Mouse (Mus musculus) thymus, adult 2 months (tissue): Measurements from ENCODE around the gene Gpat3. TPM values are rescaled to one million over a fixed set of nuclear protein-coding genes. Genes with fewer than 3 reads are reported as not detected.

Source experiments
- DNase-seq: peaks from one replicate; pipeline ENCODE4 v3.0.0; 2021
- H3K27ac ChIP-seq: fragments of 200-500 bp; 2 replicates; pipeline ENCODE4 v1.5.1; 2012; ENCODE audit warnings: low read length, control low read depth; ENCODE audit not compliant: control insufficient read depth, insufficient read depth
- H3K27me3 ChIP-seq: fragments of 200-500 bp; 2 replicates; pipeline ENCODE4 v1.6.1; 2012; ENCODE audit warnings: mild to moderate bottlenecking, low read length, moderate library complexity, mixed read lengths; ENCODE audit not compliant: control insufficient read depth, insufficient read depth
- H3K36me3 ChIP-seq: fragments of 200-500 bp; 2 replicates; pipeline ENCODE4 v1.6.1; 2012; ENCODE audit warnings: mild to moderate bottlenecking, low read length, moderate library complexity; ENCODE audit not compliant: control insufficient read depth, insufficient read depth
- H3K4me1 ChIP-seq: fragments of 200-500 bp; replicated peaks from 2 replicates; pipeline ENCODE4 v1.6.1; 2012; ENCODE audit warnings: low read length; ENCODE audit not compliant: control insufficient read depth, insufficient read depth
- H3K4me3 ChIP-seq: fragments of 200-500 bp; 2 replicates; pipeline ENCODE4 v1.5.1; 2012; ENCODE audit warnings: mild to moderate bottlenecking, low read length, control low read depth, moderate library complexity; ENCODE audit not compliant: control insufficient read depth, insufficient read depth
- CTCF ChIP-seq: fragments of 200-500 bp; IDR thresholded peaks from 2 replicates; pipeline ENCODE4 v1.5.1; 2012; ENCODE audit warnings: mild to moderate bottlenecking, control low read depth, low read length, moderate library complexity, borderline replicate concordance; ENCODE audit not compliant: control insufficient read depth, poor library complexity, insufficient read depth; ENCODE audit errors: extremely low read depth
- POLR2A ChIP-seq: fragments of 200-500 bp; IDR thresholded peaks from 2 replicates; pipeline ENCODE4 v1.6.1; 2012; ENCODE audit warnings: mild to moderate bottlenecking, low read length, control low read depth, moderate library complexity; ENCODE audit not compliant: control insufficient read depth, poor library complexity, insufficient read depth; ENCODE audit errors: extremely low read depth
- WGBS: fragments of 180-500 bp; shearing (Covaris S2); methylation state at CpG from one replicate; pipeline ENCODE4 v1.1.7; 2018; 5-methylcytosine and 5-hydroxymethylcytosine counted together
- polyA plus RNA-seq: library from polyadenylated mRNA; depleted of rRNA; stranded (reverse); fragments of >200 nt; gene quantifications from 2 replicates; pipeline ENCODE4 v1.2.3, GENCODE M21; 2012

Gpat3 gene
- polyA plus RNA-seq, 1 experiment: 1.6 TPM

DNA sequence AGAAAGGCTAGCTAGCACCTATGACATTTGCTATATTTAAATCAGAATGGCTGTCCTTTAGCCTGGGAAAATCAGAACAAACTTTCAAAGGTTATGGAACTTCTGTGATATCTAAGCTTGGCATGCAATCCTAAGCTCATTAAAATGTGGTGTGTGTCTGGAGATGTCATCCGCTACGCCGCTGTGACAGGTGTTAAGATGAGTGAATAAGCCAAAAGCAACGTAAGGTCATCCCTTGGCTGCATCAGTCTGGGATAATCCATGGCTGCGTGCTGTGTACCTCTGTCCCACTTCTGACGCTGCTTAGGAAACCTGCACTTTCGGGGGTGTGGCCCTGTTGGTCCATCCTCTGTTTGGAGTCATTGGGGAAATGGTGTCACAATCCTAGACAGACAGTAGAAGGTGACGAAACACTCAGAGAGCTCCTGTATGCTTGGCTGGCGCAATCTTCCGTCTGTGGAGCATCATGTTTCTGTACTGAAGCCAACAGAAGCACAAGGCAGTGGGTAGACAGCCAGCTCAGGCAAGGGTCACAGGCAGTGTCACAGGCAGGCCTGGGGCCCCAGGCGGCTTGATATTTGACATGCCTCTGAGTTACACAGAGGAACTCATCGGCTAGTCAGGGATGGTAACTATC, 15.0 kb downstream of the Gpat3 start:
- Histone ChIP-seq H3K4me3 (no peak overlapping the region), H3K36me3 (no peaks in the 10 kb centered on the region), H3K4me1 (peaks cover 5% of the 10 kb centered on the region; the same call in 1 of the 2 replicates), H3K27me3 (no peaks in the 10 kb centered on the region), H3K27ac (no peak overlapping the region)
- no peak for TF ChIP-seq CTCF
- no peak for TF ChIP-seq POLR2A
- DNase-seq: no peak
- 94% methylated on average over 12 of the region's 12 CpGs for WGBS

DNA sequence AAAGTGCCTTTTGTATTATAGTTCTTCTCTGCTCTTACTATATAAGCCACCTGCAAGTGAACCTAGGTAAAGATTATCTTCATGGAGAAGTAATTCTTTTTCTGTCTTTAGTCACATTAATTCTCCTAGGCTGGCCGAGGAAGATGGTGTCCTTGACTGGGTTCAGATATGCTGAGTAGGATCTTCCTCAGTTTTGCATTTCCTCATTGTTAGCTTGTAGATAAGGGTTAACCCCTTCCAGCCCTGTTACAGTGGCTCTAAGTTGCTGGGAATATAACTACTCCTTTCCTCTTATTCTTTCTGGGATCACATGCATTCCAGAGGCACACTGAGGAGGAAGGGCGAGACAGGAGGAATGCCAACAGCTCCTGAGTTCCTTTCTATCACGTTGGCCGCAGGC, 15.6 kb downstream of the Gpat3 start:
- no peak overlapping the region for H3K4me3 ChIP-seq
- 77% methylated on average over 4 of the region's 4 CpGs for WGBS
- H3K4me1 ChIP-seq: peaks cover 5% of the 10 kb centered on the region; the same call in 1 of the 2 replicates
- no peaks in the 10 kb centered on the region for H3K27me3 ChIP-seq
- TF ChIP-seq CTCF (no peak), POLR2A (no peak)
- H3K27ac ChIP-seq: no peak overlapping the region
- DNase-seq: no peak
- H3K36me3 ChIP-seq: no peaks in the 10 kb centered on the region

DNA sequence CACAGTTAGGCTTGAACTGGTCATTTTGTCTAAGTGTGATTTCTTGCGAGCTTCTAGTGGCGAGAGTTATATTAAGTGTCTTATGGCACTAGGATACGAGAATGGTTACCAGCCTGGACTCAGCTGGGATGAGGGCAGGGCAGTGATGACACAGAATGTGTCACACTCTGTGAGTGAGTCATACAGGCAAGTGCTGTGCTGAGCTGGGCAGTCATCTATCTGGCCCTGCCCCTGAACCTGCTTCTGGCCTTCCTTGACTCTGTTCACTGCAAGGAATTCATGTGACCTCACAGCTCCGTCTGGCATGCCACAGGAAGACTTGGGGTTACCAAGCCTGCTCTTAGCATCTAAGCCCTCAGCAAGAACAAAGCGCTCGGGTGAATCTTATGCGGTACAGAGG, 16.3 kb downstream of the Gpat3 start:
- no peak for DNase-seq
- Histone ChIP-seq H3K4me3 (no peak overlapping the region), H3K36me3 (no peaks in the 10 kb centered on the region), H3K4me1 (no peaks in the 10 kb centered on the region), H3K27me3 (no peaks in the 10 kb centered on the region), H3K27ac (no peak overlapping the region)
- WGBS: 74% methylated on average over 7 of the region's 7 CpGs
- TF ChIP-seq CTCF (no peak), POLR2A (no peak)

DNA sequence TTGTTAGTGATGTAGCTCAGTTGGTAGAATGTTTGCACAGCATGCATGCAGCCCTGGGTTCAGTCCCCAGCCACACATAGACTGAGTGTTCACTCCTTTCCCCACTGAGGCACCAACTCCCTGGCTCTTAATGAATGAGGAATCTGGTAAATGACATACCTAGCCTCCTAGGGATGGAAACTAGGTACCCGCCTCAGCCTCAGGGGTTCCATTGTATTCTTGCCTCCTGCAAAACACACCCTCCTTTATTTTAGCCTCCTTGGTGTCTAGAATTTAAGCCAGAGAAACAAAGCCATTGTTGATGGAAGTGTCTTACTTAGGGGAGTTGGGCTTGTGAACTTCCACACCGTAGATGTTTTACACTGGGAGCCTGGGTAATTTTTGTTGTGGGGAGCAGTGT, 17.6 kb downstream of the Gpat3 start:
- Histone ChIP-seq H3K4me3 (no peak overlapping the region), H3K27ac (no peak overlapping the region), H3K27me3 (no peaks in the 10 kb centered on the region), H3K36me3 (no peaks in the 10 kb centered on the region), H3K4me1 (no peaks in the 10 kb centered on the region)
- no peak for TF ChIP-seq POLR2A
- no peak for DNase-seq
- 96% methylated on average over 2 of the region's 2 CpGs for WGBS

DNA sequence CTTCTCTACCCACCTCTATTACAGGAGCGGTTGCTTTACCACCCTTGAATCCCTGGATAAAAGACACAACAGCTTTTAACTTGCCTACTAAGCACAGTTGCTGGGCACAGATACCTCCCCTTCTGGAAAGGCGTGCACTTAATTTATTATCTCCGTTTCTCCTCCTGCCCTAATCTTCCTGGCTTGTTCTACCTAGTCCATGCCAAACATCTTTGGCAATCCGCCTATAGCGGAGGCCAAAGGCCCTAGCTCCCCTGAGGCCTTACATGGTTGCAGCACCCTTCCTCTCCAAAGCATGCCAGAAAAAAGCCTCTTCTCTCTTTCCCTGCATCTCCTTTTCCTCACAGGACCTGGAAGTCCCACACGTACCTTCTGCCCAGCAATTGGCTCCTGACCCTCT, 18.9 kb downstream of the Gpat3 start:
- no peak for TF ChIP-seq POLR2A
- no peak for TF ChIP-seq CTCF
- H3K27ac ChIP-seq: no peak overlapping the region
- H3K27me3 ChIP-seq: no peaks in the 10 kb centered on the region
- H3K4me1 ChIP-seq: no peaks in the 10 kb centered on the region
- 96% methylated on average over 6 of the region's 6 CpGs for WGBS
- H3K36me3 ChIP-seq: no peaks in the 10 kb centered on the region
- H3K4me3 ChIP-seq: no peak overlapping the region
- DNase-seq: no peak

DNA sequence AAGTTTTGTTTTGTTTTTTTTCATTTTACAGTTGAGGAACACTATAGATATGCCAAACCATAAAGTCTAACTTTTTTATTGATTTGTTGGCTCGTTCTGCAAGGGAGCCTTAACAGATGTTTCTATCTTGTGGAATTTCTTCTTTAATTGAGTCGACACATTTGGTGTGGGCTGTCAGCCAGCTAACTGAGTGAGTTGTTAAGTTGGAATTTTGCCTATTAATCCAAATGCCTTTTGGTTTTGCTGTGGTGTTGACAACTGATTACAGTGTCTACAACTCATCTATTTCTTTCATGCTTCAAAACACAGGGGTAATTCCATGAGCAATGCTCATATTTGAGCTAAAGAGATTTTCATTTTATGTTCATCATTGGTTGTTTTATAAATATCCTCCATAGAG, 20.7 kb downstream of the Gpat3 start:
- TF ChIP-seq CTCF (no peak), POLR2A (no peak)
- Histone ChIP-seq H3K27me3 (no peaks in the 10 kb centered on the region), H3K36me3 (no peaks in the 10 kb centered on the region), H3K4me3 (no peak overlapping the region), H3K4me1 (no peaks in the 10 kb centered on the region), H3K27ac (no peak overlapping the region)
- 82% methylated on average over 2 of the region's 2 CpGs for WGBS
- DNase-seq: no peak
